Mouse (Mus musculus) embryonic fibroblast, embryonic 13.5 days (primary cell): ENCODE results near the gene Itgb2l. TPM values are rescaled to one million over a fixed set of nuclear protein-coding genes. Genes with fewer than 3 reads are reported as not detected.
"Not testable (repeated sequence)": the region's sequence is repeated elsewhere in the genome, so short reads cannot be mapped to it uniquely, and the experiment has no call there.

Source experiments
- H3K27ac ChIP-seq: 2 replicates; pipeline ENCODE4 v1.5.1; 2012; ENCODE audit warnings: low read length, control low read depth, inconsistent platforms; ENCODE audit not compliant: insufficient read depth
- H3K4me1 ChIP-seq: 2 replicates; pipeline ENCODE4 v1.6.1; 2011; ENCODE audit warnings: low read length; ENCODE audit not compliant: control insufficient read depth, insufficient read depth
- H3K4me3 ChIP-seq: 2 replicates; pipeline ENCODE4 v1.5.1; 2011; ENCODE audit warnings: mild to moderate bottlenecking, control low read depth, low read length; ENCODE audit not compliant: insufficient read depth
- CTCF ChIP-seq: IDR thresholded peaks from 2 replicates; pipeline ENCODE4 v1.5.1; 2011; ENCODE audit warnings: mild to moderate bottlenecking, control low read depth, low read length, moderate library complexity, borderline replicate concordance; ENCODE audit not compliant: insufficient read depth
- POLR2A ChIP-seq: IDR thresholded peaks from 2 replicates; pipeline ENCODE4 v1.6.1; 2011; ENCODE audit warnings: low read depth, mild to moderate bottlenecking, control low read depth, low read length, moderate library complexity
- polyA plus RNA-seq: library from polyadenylated mRNA; stranded (reverse); fragments of >200 nt; gene quantifications from 2 replicates; pipeline ENCODE4 v1.2.4, GENCODE M21; 2011; ENCODE audit warnings: low read depth; ENCODE audit not compliant: missing spikeins, insufficient read length

The Itgb2l gene
- polyA plus RNA-seq, 1 experiment: not detected

GRCm38 (mm10) chr16:96468011-96468410, 24.6 kb upstream of the Itgb2l start:
- Histone ChIP-seq H3K27ac (no peak overlapping the region), H3K4me1 (no peaks in the 10 kb centered on the region), H3K4me3 (no peak overlapping the region)
- TF ChIP-seq CTCF: no peak
- TF ChIP-seq POLR2A: no peak

DNA sequence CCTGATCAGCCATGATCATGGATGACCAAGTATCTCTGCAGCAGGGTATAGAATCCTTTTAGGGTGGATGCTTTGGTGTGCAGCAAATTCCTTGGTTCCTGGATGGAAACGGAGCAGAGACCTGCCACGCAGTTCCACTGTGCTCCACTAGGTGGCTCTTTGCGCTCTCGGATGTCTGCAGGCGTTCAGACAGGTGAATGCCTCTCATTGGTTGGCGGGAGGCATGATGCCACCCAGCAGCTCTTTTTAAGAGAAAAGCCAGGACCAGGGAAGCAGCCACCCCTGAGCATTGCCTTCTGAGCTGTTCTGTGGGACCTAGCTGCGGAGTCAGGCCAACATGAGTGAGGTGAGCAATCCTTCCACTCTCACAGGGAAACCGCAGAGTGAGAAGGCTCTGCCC, 24.0 kb upstream of the Itgb2l start, which contains the start of gene Pcp4:
Pcp4 (plus strand) TSS at position 162 of the 400 bp plus-strand sequence.
- Histone ChIP-seq H3K4me1 (no peaks in the 10 kb centered on the region), H3K4me3 (no peak within 1 kb of the TSS), H3K27ac (no peak within 1 kb of the TSS)
- TF ChIP-seq CTCF: peak; percentile 95
- TF ChIP-seq POLR2A: no peak

DNA sequence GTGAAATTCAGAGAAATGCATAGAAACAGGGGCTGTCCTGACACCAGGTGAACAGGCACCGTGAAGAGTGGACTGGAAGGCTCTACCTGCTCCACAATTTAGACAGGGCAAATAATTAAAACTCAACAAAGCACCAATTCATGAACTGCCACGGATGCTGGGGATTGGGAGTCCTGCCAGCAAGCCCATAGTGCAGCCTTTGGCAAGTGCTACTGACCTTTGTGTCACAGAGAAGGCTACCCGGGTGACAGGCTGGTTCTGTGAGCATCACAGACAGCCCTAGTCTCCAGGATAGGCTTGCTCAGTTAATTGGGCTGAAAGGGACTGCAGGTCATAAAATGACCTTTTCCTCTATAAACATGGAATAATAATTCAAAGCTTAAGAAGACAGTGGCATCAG, 17.4 kb upstream of the Itgb2l start:
- no peaks in the 10 kb centered on the region for H3K4me1 ChIP-seq
- TF ChIP-seq POLR2A: no peak
- no peak for TF ChIP-seq CTCF
- H3K27ac ChIP-seq: no peak overlapping the region
- no peak overlapping the region for H3K4me3 ChIP-seq

DNA sequence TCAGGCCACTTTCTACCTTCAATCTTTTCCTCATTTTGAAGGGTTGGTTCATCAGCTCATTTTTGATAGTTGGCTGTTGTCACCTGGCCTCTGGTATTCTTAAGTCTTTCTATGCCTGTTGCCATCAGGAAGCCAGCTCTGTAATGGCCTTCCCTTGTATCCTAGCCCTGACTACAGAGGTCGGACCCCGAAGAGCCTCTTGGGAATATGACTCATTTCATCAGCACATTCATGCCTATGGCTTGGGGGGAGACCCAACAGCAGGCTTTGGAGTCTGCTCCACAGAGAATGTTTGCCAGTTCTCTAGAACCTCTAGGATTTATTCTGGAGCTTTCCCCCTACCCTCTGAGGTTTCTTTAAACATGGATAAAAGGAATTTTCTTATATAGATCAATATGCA, 15.9 kb upstream of the Itgb2l start:
- Histone ChIP-seq H3K4me1 (no peaks in the 10 kb centered on the region), H3K4me3 (no peak overlapping the region), H3K27ac (no peak overlapping the region)
- no peak for TF ChIP-seq POLR2A
- TF ChIP-seq CTCF: no peak

DNA sequence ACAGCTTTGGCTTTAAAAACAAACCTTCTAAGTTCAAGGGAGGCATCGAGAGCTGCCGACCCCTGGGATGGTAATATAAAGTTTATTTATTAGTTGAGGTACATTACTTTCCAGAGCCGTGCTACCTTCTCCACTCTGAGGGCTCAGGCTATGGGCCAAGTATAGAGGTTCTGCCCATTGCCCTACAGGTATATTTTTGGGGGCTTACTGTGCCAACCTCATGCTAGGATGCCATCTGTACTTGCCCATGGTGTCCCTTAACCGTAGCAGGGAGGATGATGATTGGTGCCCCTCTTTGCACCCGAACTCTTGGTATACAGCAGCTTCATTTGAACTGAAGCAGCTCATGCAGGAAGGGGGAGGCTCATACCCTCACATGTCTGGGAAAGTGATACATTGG, 14.2 kb upstream of the Itgb2l start:
- H3K27ac ChIP-seq: no peak overlapping the region
- no peak overlapping the region for H3K4me3 ChIP-seq
- TF ChIP-seq POLR2A (no peak), CTCF (no peak)
- H3K4me1 ChIP-seq: no peaks in the 10 kb centered on the region

DNA sequence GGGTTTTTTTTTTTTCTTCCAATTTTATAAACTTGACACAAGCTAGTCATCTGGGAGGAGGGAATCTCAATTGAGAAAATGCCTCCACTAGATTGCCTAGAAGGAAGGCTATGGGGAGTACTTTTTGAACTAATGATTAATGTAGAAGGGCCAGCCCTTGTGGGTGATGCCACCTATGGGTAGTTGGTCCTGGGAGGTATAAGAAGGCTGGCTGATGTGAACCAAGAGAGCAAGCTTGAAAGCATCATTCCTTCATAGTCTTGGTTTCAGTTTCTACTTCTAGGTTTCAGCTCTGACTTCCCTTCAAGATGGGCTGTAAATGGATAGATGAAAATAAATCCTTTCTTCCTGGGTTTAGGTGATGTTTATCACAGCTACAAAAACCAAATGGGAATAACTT, 10.7 kb upstream of the Itgb2l start:
- no peak overlapping the region for H3K4me3 ChIP-seq
- no peak overlapping the region for H3K27ac ChIP-seq
- TF ChIP-seq POLR2A (no peak), CTCF (no peak)
- H3K4me1 ChIP-seq: no peaks in the 10 kb centered on the region

- not testable (repeated sequence) for H3K27ac ChIP-seq, H3K4me1 ChIP-seq, H3K4me3 ChIP-seq
Observed at GRCm38 (mm10) chr16:96450871-96451270, 7.5 kb upstream of the Itgb2l start.

GRCm38 (mm10) chr16:96441826-96442225, 1.6 kb downstream of the Itgb2l start:
- no peak for TF ChIP-seq POLR2A
- no peak for TF ChIP-seq CTCF
- Histone ChIP-seq H3K4me3 (no peak overlapping the region), H3K27ac (no peak overlapping the region), H3K4me1 (no peaks in the 10 kb centered on the region; the same call in 1 of the 2 replicates)

DNA sequence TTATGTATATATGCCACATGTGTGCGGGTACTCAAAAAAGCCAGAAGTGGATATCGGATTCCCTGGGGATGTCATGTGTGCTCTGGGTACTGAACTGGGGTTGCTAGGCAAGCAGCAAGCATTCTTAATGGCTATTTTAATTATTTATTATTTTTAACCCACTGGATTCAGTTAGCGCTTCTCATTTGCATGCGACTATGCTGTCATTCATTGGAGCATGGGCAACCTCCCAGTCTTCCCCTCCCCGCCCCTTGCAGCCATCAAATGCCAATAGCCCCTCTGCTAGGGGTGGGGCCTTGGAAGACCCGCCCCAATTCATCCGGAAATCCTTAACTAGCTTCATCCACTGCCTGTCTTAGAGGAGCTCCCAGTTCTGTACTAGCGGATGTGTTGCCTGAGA, 2.5 kb downstream of the Itgb2l start:
- TF ChIP-seq POLR2A: no peak
- no peak for TF ChIP-seq CTCF
- Histone ChIP-seq H3K27ac (no peak overlapping the region), H3K4me3 (no peak overlapping the region), H3K4me1 (no peaks in the 10 kb centered on the region; the same call in 1 of the 2 replicates)

- no peak overlapping the region for H3K27ac ChIP-seq
- no peaks in the 10 kb centered on the region; the same call in 1 of the 2 replicates for H3K4me1 ChIP-seq
- no peak overlapping the region for H3K4me3 ChIP-seq
- TF ChIP-seq CTCF: no peak
Observed at GRCm38 (mm10) chr16:96439682-96440081, 3.7 kb downstream of the Itgb2l start.

DNA sequence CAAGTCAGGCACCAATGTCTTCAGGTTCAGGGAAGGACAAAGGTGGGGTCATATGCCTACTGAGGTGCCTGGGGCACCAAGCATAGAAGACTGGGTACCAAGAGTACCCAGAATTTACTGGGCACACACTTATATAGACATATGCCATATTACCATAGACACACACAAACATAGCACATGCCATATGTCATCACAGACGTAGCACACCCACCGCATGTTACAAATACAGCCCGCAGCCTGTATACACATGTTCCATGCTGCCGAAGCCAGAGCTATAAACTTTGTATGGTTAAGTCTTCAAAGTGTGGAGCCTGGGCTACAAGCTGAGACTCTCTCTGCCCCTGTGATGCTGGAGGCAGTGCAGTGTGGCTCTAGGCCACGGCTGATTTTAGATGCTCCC, 4.5 kb downstream of the Itgb2l start:
- H3K4me3 ChIP-seq: no peak overlapping the region
- H3K27ac ChIP-seq: no peak overlapping the region

More for the DNA sequence above, 4.5 kb downstream of the Itgb2l start:
- no peak for TF ChIP-seq CTCF
- no peak for TF ChIP-seq POLR2A
- H3K4me1 ChIP-seq: no peaks in the 10 kb centered on the region; the same call in 1 of the 2 replicates
